Mouse (Mus musculus) bone marrow, adult 2 months (tissue): ENCODE measurements at regions not wholly inside any gene's neighbourhood (a gene's known extent, or its start where the extent isn't known, plus 50 kb on each side); places are given as distances from the start of the nearest gene placed in this dataset.
"Not testable (repeated sequence)": the region's sequence is repeated elsewhere in the genome, so short reads cannot be mapped to it uniquely, and the experiment has no call there.

Source experiments
- H3K27ac ChIP-seq: fragments of 200-500 bp; 2 replicates; pipeline ENCODE4 v1.5.1; 2012; ENCODE audit warnings: low read depth, mild to moderate bottlenecking, control low read depth, inconsistent platforms, low read length; ENCODE audit not compliant: control insufficient read depth, poor library complexity, insufficient read depth
- H3K4me1 ChIP-seq: fragments of 200-500 bp; 2 replicates; pipeline ENCODE4 v1.6.1; 2011; ENCODE audit warnings: low read length; ENCODE audit not compliant: control insufficient read depth, insufficient read depth
- H3K4me3 ChIP-seq: fragments of 200-500 bp; replicated peaks from 2 replicates; pipeline ENCODE3; 2011; ENCODE audit warnings: mild to moderate bottlenecking, low read depth, low read length, control low read depth; ENCODE audit not compliant: control insufficient read depth
- CTCF ChIP-seq: fragments of 200-500 bp; IDR thresholded peaks from 2 replicates; pipeline ENCODE4 v1.5.1; 2011; ENCODE audit warnings: low read length, control low read depth; ENCODE audit not compliant: control insufficient read depth, insufficient read depth
- POLR2A ChIP-seq: fragments of 200-500 bp; IDR thresholded peaks from 2 replicates; pipeline ENCODE4 v1.6.1; 2011; ENCODE audit warnings: low read depth, mild to moderate bottlenecking, control low read depth, low read length, borderline replicate concordance; ENCODE audit not compliant: control insufficient read depth
- WGBS: fragments of 180-500 bp; shearing (Covaris S2); methylation state at CpG from one replicate; pipeline ENCODE4 v1.1.7; 2018; 5-methylcytosine and 5-hydroxymethylcytosine counted together

GRCm38 (mm10) chr10:46071810-46072549 is 494.4 kb downstream of the Hace1 start:
- Histone ChIP-seq H3K4me1 (no peaks in the 10 kb centered on the region), H3K4me3 (no peak overlapping the region), H3K27ac (no peak overlapping the region)
- no peak for TF ChIP-seq POLR2A
- TF ChIP-seq CTCF, result no peak
- WGBS, result 82% methylated on average over 12 of the region's 12 CpGs

GRCm38 (mm10) chr10:46072550-46073470 is 495.2 kb downstream of the Hace1 start:
- no peaks in the 10 kb centered on the region for H3K4me1 ChIP-seq
- no peak overlapping the region for H3K4me3 ChIP-seq
- H3K27ac ChIP-seq, result no peak overlapping the region
- TF ChIP-seq CTCF (no peak), POLR2A (no peak)
- WGBS, result 79% methylated on average over 16 of the region's 16 CpGs

GRCm38 (mm10) chr10:46087766-46088165 is 510.1 kb downstream of the Hace1 start:
- H3K4me3 ChIP-seq, result no peak overlapping the region
- no peaks in the 10 kb centered on the region for H3K4me1 ChIP-seq
- TF ChIP-seq POLR2A, result no peak
- no peak for TF ChIP-seq CTCF
- 71% methylated on average over 4 of the region's 4 CpGs for WGBS
- H3K27ac ChIP-seq, result no peak overlapping the region

GRCm38 (mm10) chr10:46100837-46101236 is 523.2 kb downstream of the Hace1 start:
- no peak for TF ChIP-seq POLR2A
- H3K27ac ChIP-seq, result no peak overlapping the region
- no peaks in the 10 kb centered on the region for H3K4me1 ChIP-seq
- no peak overlapping the region for H3K4me3 ChIP-seq

- H3K4me3 ChIP-seq, result no peak overlapping the region
- H3K27ac ChIP-seq, result no peak overlapping the region
- TF ChIP-seq POLR2A (no peak), CTCF (no peak)
- WGBS, result 54% methylated on average over 4 of the region's 4 CpGs
- H3K4me1 ChIP-seq, result no peaks in the 10 kb centered on the region
Observed at GRCm38 (mm10) chr10:46108810-46109209, 531.2 kb downstream of the Hace1 start.

- no peak overlapping the region for H3K27ac ChIP-seq
- H3K4me3 ChIP-seq, result no peak overlapping the region
- WGBS, result 72% methylated on average over 5 of the region's 5 CpGs
- TF ChIP-seq CTCF, result no peak
- TF ChIP-seq POLR2A, result no peak
- no peaks in the 10 kb centered on the region for H3K4me1 ChIP-seq
Observed at GRCm38 (mm10) chr10:46114631-46115130, 537.1 kb downstream of the Hace1 start.

- 75% methylated on average over 2 of the region's 2 CpGs for WGBS
- not testable (repeated sequence) for H3K4me1 ChIP-seq, H3K4me3 ChIP-seq, H3K27ac ChIP-seq
Observed at GRCm38 (mm10) chr10:46122409-46122808, 544.8 kb downstream of the Hace1 start.

- Histone ChIP-seq H3K27ac (no peak overlapping the region), H3K4me1 (no peaks in the 10 kb centered on the region), H3K4me3 (no peak overlapping the region)
- TF ChIP-seq POLR2A (no peak), CTCF (no peak)
Observed at GRCm38 (mm10) chr10:46123795-46124194, 546.2 kb downstream of the Hace1 start.
